ENCODE assay signal across 14 mouse cellular contexts in the genomic region with DNA sequence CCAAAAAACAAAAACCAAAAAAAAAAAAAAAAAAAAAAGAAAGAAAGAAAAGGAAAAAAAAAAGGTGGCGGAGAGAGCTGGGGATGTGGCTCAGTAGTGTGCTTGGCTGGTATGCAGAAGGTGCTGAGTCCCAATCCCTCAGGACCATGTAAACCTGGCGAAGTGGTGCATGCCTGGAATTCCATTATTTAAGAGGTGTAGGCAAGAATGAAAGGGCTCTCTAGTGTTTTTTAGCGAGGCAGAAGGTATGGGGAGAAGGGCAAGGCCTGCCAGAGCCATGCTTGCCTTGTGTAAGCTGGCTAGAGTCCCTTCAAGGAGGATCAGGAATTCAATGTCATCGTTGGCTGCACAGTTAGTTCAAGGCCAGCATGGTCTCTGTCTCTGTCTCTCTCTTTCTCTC. TPM values are rescaled to one million over a fixed set of nuclear protein-coding genes. Genes with fewer than 3 reads are reported as not detected.
A peak's percentile ranks its signal among the peaks of the same experiment; 100 is the strongest.
DNase-seq lines count a peak whose midpoint lies in the region; ATAC-seq lines count a peak whose summit lies in the region.
"Had no signal": no experiment of that assay in that cellular context is flagged by ENCODE, and none has a peak within 500 bp of the region (broad histone marks: within the 10 kb centered on the region; RNA-seq: fewer than 3 reads in every experiment).

No protein-coding gene starts in this region.

- no peak overlapping the region for H3K4me3 ChIP-seq in kidney, embryonic 14.5 days (ENCODE audit: low read length)
- no peak overlapping the region for H3K4me3 ChIP-seq in intestine, embryonic 16.5 days (ENCODE audit: low read length)
- peak overlapping the region; percentile 26 for H3K4me3 ChIP-seq in macrophage (ENCODE audit: inconsistent target)
- H3K4me3 ChIP-seq: hindbrain, embryonic 10.5 days had no signal

- no peak for ATAC-seq in kidney, embryonic 14.5 days (ENCODE audit: low FRiP score, low TSS enrichment)
- no peak for ATAC-seq in intestine, embryonic 16.5 days
- ATAC-seq: forebrain, embryonic 16.5 days had no signal

- no peaks in the 10 kb centered on the region for H3K27me3 ChIP-seq in kidney, embryonic 14.5 days (ENCODE audit: control insufficient read depth, insufficient read depth, low read length)
- H3K27me3 ChIP-seq in intestine, embryonic 16.5 days (replicated peaks; ENCODE audit: control insufficient read depth, insufficient read depth, low read length) = no peaks in the 10 kb centered on the region

- 82% methylated on average over 4 of the region's 4 CpGs for WGBS in kidney, embryonic 14.5 days
- 83% methylated on average over 4 of the region's 4 CpGs for WGBS in intestine, embryonic 16.5 days
- 55% methylated on average over 3 of the region's 4 CpGs for WGBS in macrophage (ENCODE audit: missing documents)

- no peak for DNase-seq in kidney, postnatal 14 days
- DNase-seq in ZHBTc4 (ENCODE audit: low read depth, low spot score) = peak; percentile 55
- no peak for DNase-seq in urinary bladder, postnatal 36 days (ENCODE audit: low spot score in 2 of 2)
- DNase-seq in retina, postnatal 1 day = no peak
- DNase-seq in testis, postnatal 14 days (ENCODE audit: low spot score) = no peak
- DNase-seq: adrenal gland, postnatal 36 days; cerebellum, postnatal 25 days; layer of hippocampus, postnatal 36 days had no signal

- peak overlapping the region; percentile 63; the same call in 1 of the 2 replicates for H3K27ac ChIP-seq in kidney, embryonic 14.5 days (ENCODE audit: low read depth, low read length)
- peak overlapping the region; percentile 85 for H3K27ac ChIP-seq in intestine, embryonic 16.5 days (ENCODE audit: low read length)
- peak overlapping the region; percentile 98 for H3K27ac ChIP-seq in macrophage

- peaks cover 8% of the 10 kb centered on the region; the same call in 1 of the 2 replicates for H3K79me2 ChIP-seq in macrophage (ENCODE audit: inconsistent target)

- no peak overlapping the region for H3K9ac ChIP-seq in kidney, embryonic 14.5 days (ENCODE audit: low read depth, low read length)
- H3K9ac ChIP-seq in intestine, embryonic 16.5 days (ENCODE audit: low read depth, low read length) = no peak overlapping the region

- 0 out of 2 replicates have a peak, but pooled peaks cover 8% of the 10 kb centered on the region for H3K4me1 ChIP-seq in kidney, embryonic 14.5 days (ENCODE audit: control insufficient read depth, insufficient read depth, low read length)
- peaks cover 5% of the 10 kb centered on the region; the same call in 1 of the 2 replicates for H3K4me1 ChIP-seq in intestine, embryonic 16.5 days (ENCODE audit: control insufficient read depth, insufficient read depth, low read length)

- no peaks in the 10 kb centered on the region for H3K36me3 ChIP-seq in kidney, embryonic 14.5 days (ENCODE audit: control insufficient read depth, insufficient read depth, low read length)
- no peaks in the 10 kb centered on the region for H3K36me3 ChIP-seq in intestine, embryonic 16.5 days (ENCODE audit: control insufficient read depth, insufficient read depth, low read length)
- no peaks in the 10 kb centered on the region for H3K36me3 ChIP-seq in macrophage (ENCODE audit: inconsistent target)
- H3K36me3 ChIP-seq: G1E; hindbrain, embryonic 10.5 days had no signal

- no peaks in the 10 kb centered on the region for H3K9me3 ChIP-seq in kidney, embryonic 14.5 days (ENCODE audit: control insufficient read depth, low read length)
- H3K9me3 ChIP-seq in intestine, embryonic 16.5 days (ENCODE audit: control insufficient read depth, low read length) = no peaks in the 10 kb centered on the region
- H3K9me3 ChIP-seq: G1E; hindbrain, embryonic 10.5 days had no signal

- H3K4me2 ChIP-seq in kidney, embryonic 14.5 days (replicated peaks; ENCODE audit: low read depth, low read length) = no peak overlapping the region
- H3K4me2 ChIP-seq in intestine, embryonic 16.5 days (ENCODE audit: low read depth, low read length) = no peak overlapping the region

RNA-seq across cellular contexts. Expression of a gene that starts 4.2 kb away (rescaled TPM):
- polyA plus RNA-seq in kidney, embryonic 14.5 days (2014; fragmentation: Nextera tagmentation; extraction: Ambion mirVana) = 0.31 and 0.36 TPM in 2 replicates
- not detected in 2 replicates for polyA plus RNA-seq in intestine, embryonic 16.5 days (2015; fragmentation: Nextera tagmentation; extraction: Ambion mirVana)
- 1 to 10 TPM in 25 of 26 experiments, under 1 TPM in 1; 0.77 to 8.8 (median 4.1) TPM for total RNA-seq in macrophage (2018; cell fraction: chromatin; rRNA removed)
- 1 to 10 TPM in 1 of 26 experiments, under 1 TPM in 24, not detected in 1; 0.12 to 1.1 (median 0.41) TPM for total RNA-seq in macrophage (2018; cell fraction: cytosol; rRNA removed)
- 1 to 10 TPM in 21 of 26 experiments, under 1 TPM in 5; 0.22 to 6.2 (median 1.6) TPM for total RNA-seq in macrophage (2018; cell fraction: nucleus; rRNA removed)
- polyA plus RNA-seq in macrophage (2018) = 0.25 to 1.1 TPM (median 0.70 TPM) in 3 replicates
- total RNA-seq: adrenal gland, postnatal 36 days had no signal
- polyA plus RNA-seq: forebrain, embryonic 16.5 days; G1E; hindbrain, embryonic 10.5 days had no signal

RNA-seq across cellular contexts. Expression of a gene that starts 13.3 kb away (rescaled TPM):
- 281 and 296 TPM in 2 replicates for polyA plus RNA-seq in kidney, embryonic 14.5 days (2014; fragmentation: Nextera tagmentation; extraction: Ambion mirVana)
- 213 and 215 TPM in 2 replicates for polyA plus RNA-seq in intestine, embryonic 16.5 days (2015; fragmentation: Nextera tagmentation; extraction: Ambion mirVana)
- 100 to 1,000 TPM in 18 of 26 experiments, 10 to 100 TPM in 8; 71.5 to 258 (median 130) TPM for total RNA-seq in macrophage (2018; cell fraction: chromatin; rRNA removed)
- total RNA-seq in macrophage (2018; cell fraction: cytosol; rRNA removed) = 100 to 1,000 TPM; 137 to 308 (median 183) TPM
- total RNA-seq in macrophage (2018; cell fraction: nucleus; rRNA removed) = 100 to 1,000 TPM in 21 of 26 experiments, 10 to 100 TPM in 5; 68.9 to 254 (median 125) TPM
- 236 to 261 TPM (median 239 TPM) in 3 replicates for polyA plus RNA-seq in macrophage (2018)

RNA-seq across cellular contexts. Expression of a gene that starts 44.1 kb away (rescaled TPM):
- 1.6 TPM in 1 of 2 replicates, not detected in the other for polyA plus RNA-seq in kidney, embryonic 14.5 days (2014; fragmentation: Nextera tagmentation; extraction: Ambion mirVana)
- polyA plus RNA-seq in intestine, embryonic 16.5 days (2015; fragmentation: Nextera tagmentation; extraction: Ambion mirVana) = 0.87 and 1.9 TPM in 2 replicates
- not detected for total RNA-seq in macrophage (2018; cell fraction: chromatin; rRNA removed)
- under 1 TPM in 5 of 26 experiments, not detected in 21; 0.33 to 0.69 (median 0.54) TPM for total RNA-seq in macrophage (2018; cell fraction: cytosol; rRNA removed)
- not detected for total RNA-seq in macrophage (2018; cell fraction: nucleus; rRNA removed)
- polyA plus RNA-seq in macrophage (2018) = 1.5 TPM in 1 of 3 replicates, not detected in the others
- total RNA-seq: G1E had no signal
- polyA plus RNA-seq: G1E had no signal
